Mouse (Mus musculus) gastrocnemius, adult 8-10 months (tissue): ENCODE measurements around the gene Gm29735. TPM values are rescaled to one million over a fixed set of nuclear protein-coding genes. Genes with fewer than 3 reads are reported as not detected.
"Not testable (repeated sequence)": the region's sequence is repeated elsewhere in the genome, so short reads cannot be mapped to it uniquely, and the experiment has no call there.

ENCODE experiments used
- DNase-seq, 2 experiments: peaks; one replicate each; pipeline ENCODE4 v3.0.0; 2022; ENCODE audit warnings: low spot score in 2 of 2
- total RNA-seq, 4 experiments: library from RNA; stranded (reverse); gene quantifications; 2 replicates each; pipeline ENCODE4 v1.2.4; 2022

Gm29735 gene
- not detected for total RNA-seq

DNA sequence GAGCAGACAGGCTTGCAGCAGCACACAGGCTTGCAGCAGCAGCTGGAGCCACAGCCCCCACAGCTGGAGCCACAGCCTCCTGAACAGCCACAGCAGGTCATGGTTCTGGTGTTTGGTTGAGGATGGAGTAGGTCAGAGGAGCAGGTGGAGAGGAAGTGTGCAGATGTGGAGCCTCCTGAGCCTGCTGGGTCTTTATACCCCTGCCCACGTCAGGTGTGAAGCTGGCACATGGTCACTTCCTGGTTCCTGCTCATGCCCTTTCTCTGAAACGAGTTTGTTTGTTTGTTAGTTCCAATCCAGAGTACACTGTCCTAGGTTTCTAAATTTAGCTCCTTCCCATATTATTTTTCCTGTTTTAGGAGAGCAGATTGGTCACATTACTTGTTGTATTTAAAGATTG, at the start of gene Gm29735:
Gene Gm29735 (minus strand): TSS at position 101 of the 400 bp plus-strand sequence.
- not testable (repeated sequence) for DNase-seq

DNA sequence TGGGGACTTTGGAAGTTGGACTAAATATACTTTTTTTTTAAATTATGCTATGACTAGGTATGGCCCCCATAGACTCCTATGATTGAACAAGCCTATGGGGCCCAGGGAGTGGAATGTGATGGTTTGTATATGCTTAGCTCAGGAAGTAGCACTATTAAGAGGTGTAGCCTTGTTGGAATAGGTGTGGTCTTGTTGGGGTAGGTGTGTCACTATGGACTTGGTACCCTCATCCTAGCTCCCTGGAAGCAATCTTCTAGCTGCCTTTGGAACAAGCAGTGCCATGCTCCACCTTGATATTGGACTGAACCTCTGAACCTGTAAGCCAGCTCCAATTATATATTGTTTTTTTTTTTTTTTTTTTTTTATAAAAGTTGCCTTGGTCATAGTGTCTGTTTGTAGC, 48.6 kb upstream of the Gm29735 start:
- DNase-seq, result no peak

DNA sequence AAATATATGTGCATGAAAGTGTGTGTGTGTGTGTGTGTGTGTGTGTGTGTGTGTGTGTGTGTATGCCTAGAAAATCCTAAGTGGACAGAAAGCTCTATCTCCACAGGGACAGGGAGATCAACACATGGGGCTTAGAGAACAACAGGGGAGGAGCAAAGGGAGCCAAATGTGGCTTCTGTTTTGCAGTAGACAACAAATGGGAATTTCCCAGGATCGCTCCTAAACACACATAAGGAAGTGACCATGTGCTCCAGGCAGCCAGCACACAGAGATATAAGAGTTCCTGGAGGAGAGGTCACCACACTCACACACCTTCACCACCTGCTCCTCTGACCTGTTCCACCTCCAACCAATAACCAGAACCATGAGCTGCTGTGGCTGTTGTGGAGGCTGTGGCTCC, 44.2 kb upstream of the Gm29735 start, which contains the start of gene Krtap5-3:
Gene Krtap5-3 (plus strand): TSS at position 301 of the 400 bp plus-strand sequence.
- no peak for DNase-seq

DNA sequence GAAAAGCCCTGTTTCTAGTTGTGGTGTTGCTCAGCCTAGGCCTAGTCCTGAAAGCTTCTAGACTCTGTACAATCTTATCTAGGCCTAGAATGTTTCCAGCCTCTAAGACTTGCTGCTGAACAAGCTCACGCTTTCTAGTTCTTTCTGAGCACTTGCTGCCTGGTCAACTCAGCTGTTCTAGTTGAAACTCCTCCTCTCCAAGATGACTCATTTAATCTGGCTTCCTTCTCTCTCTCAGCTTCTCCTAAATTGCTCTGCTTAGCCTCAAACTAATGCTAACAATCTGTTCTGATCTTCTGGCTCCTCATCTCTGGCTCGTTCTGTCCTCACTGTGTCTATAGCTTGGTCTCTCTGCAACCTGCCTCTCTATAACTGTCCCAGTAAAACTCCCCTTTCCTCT, 41.8 kb upstream of the Gm29735 start:
- no peak for DNase-seq

DNA sequence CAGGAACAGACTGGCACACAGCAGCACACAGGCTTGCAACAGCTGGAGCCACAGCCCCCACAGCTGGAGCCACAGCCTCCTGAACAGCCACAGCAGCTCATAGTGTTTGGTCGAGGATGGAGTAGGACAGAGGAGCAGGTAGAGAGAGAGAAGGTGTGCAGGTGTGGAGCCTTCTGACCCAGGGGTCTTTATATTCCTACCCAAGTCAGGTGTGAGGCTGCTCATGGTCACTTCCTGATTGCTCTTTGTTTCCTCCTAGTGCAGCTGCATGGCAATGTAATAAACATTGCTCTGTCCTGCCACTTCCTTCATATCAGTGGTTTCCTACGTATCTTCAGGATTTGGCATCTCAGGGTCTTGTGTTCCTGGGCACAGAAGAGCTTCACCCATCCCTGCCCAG, 33.4 kb upstream of the Gm29735 start, which contains the start of gene Gm10153:
Gene Gm10153 (minus strand): TSS at position 101 of the 400 bp plus-strand sequence.
- no peak for DNase-seq

DNA sequence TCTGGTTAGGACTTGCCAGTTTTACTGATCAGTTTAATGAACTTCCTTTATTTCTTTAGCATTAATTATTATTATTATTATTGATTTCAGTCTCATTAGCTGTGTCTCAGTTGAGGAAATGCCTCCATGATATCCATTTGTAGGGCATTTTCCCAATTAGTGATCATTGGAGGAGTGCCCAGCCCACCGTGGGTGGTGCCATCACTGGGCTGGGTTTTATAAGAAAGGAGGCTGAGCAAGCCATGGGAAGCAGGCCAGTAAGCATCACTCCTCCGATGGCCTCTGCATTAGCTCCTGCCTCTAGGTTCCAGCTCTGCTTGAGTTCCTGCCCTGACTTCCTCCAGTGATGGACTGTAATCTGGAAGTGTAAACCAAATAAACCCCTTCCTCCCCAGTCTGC, 31.2 kb upstream of the Gm29735 start:
- DNase-seq, result no peak

DNA sequence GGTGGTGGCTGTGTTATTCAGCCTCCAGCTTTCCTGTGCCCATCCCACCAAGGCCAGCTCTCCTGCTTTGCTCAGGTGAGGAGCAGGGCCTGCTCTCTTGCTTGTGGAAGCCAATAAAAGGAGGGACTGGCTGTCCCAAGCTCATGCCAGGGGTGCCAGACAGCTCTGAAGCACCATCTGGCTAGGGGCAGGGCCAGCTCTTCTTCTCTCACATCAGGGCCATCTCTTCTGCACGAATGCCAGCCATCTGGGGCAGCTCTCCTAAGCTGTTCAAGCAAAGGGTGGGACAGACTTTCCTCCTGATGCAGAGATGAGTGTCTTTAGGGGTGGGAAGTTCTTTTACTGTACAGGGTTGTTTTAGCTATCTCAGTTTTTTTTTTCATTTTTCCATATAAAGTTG, 24.1 kb upstream of the Gm29735 start:
- DNase-seq, result no peak

DNA sequence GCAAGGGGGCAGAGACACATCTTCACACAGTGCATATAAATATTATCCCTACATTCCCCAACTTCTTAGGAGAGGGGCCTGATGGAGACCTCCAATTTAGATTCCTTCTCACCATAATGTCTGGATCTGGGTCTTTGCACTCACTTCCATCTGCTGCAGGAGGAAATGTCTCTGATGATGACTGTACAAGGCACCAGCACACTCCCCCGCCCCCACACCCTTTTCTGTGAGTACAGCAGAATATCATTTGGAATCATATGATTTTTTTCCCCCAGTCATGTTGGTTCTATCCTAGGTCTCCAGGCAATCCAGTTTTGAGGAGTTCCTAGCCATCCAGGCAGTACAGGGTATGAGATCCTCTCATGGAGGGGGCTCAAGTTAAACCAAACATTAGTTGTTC, 21.8 kb upstream of the Gm29735 start:
- DNase-seq, result no peak

DNA sequence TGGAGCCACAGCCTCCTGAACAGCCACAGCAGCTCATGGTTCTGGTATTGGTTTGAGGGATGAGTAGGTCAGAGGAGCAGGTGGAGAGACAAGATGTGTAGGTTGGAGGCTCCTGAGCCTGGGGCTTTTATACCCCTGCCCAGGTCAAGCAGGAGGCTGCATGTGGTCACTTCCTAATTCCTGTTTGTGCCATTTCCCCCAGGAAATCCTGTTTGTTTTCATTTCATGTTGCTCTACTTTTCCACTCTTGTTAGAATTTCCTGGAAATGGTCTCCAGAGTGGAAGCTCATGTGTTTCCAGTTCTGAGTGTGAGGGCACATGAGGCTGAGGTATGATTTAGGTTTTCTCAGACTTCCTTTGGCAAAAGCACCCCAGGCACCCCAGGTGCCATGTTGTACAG, 19.0 kb upstream of the Gm29735 start, which contains the start of gene Krtap5-2:
Gene Krtap5-2 (minus strand): TSS at position 101 of the 400 bp plus-strand sequence.
- not testable (repeated sequence) for DNase-seq

DNA sequence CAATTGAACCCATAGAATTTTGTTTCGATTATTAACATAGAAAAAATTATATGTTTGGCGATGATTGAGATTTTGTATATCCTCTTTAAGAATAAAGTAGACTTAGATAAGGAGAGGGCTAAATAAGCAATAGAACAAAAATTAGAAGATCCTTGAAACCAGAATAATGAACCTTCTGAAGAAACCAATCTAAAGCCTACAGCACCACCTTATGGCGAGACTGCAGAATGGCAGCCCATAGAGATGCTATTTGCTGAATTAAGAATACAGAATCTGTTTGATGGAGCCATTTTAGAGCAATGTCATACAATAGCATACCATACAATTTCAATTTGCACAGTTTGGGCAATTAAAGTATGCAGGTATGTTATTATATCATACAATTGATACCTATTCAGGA, 12.9 kb upstream of the Gm29735 start:
- no peak for DNase-seq

DNA sequence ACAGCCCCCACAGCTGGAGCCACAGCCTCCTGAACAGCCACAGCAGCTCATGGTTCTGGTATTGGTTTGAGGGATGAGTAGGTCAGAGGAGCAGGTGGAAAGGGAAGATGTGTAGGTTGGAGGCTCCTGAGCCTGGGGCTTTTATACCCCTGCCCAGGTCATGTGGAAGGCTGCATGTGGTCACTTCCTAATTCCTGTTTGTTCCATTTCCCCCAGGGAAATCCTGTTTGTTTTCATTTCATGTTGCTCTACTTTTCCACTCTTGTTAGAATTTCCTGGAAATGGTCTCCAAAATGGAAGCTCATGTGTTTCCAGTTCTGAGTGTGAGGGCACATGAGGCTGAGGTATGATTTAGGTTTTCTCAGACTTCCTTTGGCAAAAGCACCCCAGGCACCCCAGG, 8.7 kb upstream of the Gm29735 start, which contains the start of gene Gm4553:
Gene Gm4553 (minus strand): TSS at position 101 of the 400 bp plus-strand sequence.
- DNase-seq, result not testable (repeated sequence)

DNA sequence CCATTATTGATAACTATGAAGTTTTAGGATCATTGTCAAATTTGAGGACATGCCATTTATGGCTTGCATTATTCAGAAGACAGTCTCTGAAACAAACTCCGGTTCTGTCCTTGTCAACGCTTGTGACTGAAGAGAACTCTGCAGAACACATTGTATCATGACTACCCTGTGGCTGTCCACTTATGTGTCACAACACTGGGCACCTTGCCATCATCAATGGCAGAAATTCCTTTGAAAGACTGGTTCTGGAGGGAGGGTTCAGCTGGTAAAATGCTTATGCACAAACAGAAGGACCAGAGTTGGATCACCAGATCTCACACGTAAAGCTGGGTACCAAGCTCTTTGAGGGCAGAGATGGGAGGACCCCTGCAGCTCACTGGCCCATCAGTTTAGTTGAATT, 2.5 kb upstream of the Gm29735 start:
- no peak for DNase-seq

DNA sequence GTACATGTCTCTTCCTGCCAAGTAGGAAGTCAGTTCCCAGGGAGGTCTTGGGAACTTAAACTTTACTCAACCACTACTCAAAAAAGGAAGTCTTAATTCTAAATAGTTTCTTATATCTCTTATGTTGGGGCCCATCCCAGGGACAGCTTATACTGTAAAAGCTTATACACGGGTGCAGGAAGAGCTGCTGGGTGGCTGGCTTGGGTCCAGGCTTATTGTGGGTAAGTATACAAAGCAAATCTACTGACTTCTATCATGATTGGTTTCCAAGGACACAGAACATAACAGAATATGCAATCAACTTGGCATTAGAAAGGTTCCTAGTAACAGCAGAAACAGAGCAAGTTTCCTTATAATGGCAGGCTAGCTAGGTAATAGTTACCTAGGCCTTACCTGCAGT, 1.6 kb downstream of the Gm29735 start:
- no peak for DNase-seq

DNA sequence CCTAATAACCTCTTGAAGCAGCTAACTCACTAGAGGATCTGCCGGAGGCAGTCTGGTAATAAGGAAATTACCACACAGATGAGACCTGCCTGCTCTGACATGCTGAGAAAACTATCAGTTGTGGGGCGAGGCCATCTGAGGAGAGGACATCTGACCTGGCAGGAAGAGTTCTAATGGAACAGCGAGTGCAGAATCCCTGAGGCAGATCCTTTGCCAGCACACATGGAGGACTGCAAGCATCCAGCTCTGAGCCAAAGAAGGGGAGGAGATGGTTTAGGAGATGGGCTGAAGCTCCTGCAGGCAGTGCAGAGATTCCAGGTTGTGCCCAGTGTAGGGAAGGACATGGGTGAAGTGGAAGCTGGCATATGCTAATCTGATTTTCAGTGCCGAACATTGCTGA, 4.7 kb downstream of the Gm29735 start:
- DNase-seq, result no peak

DNA sequence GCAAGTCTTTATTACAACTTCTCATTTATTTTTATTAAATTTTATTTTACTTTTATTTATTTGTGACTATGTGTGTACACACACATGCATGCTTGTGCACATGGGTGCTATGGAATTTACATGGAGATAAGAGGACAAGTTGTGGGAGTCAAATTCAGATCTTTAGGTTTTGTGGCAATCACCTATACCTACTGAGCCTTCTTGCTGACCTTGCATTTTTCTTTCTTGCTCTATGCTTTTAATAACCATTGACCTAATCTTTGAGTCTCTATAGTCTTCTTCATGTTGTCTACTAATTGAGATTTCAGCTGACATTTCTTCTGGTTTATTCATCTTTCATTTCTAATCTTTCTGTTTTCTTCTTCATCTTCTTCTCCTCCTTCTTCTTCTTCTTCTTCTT, 8.3 kb downstream of the Gm29735 start:
- DNase-seq, result no peak

DNA sequence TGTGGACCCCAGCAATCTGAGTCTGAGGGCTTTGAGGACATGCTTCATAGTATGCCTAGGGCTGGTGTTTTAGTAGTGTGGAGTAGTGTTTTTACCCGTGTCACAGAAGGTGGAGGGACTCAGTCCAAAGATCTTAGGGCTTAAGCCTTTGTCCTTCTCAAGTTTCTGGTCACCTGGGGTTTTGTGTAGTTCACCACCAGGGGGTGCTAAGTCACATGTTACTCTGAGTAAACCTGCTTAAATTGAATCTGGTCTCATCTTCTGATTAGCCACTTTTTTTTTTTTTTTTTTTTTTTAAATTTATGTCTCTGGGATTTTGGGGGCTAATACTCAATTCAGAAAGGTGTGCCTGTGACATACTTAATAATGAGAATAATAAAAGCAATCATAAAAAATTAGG, 10.9 kb downstream of the Gm29735 start:
- DNase-seq, result no peak

DNA sequence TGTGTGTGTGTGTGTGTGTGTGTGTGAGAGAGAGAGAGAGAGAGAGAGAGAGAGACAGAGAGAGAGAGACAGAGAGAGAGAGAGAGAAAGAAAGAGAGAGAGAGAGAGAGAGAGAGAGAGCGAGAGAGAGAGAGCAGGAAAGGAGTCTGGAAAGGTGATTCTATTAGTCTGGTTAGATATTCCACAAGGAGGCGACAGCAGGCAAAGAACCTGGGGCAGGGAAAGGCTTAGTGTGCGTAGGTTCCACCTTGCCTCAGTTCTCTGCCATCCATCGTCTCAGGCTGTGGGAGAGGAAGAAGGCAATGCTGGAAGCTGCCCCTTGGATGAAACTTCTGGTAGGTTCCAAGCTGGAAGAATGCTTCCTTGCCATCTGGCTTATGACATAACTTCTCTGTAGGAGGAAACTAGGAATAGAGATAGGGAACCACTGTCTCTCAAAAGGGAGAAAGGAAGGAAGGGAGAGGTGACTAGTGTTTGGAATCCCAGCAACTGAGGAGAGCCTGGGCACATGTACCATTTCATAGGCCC, 11.4 kb downstream of the Gm29735 start:
- no peak for DNase-seq

DNA sequence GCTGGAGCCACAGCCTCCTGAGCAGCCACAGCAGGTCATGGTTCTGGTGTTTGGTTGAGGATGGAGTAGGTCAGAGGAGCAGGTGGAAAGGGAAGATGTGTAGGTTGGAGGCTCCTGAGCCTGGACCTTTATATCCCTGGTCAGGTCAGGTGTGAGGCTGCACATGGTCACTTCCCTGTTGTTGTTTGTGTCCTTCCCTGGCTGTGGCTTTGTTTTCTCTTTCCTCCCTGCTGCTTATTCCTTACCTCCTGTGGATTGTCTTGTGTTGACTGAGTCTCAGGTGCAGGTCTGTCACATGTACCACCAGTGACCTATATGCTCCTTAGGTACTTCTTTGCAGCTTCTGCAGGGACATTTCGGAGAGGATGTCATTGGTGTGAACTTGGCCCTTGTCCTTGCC, 12.4 kb downstream of the Gm29735 start, which contains the start of gene Gm45337:
Gene Gm45337 (minus strand): TSS at position 101 of the 400 bp plus-strand sequence.
- no peak for DNase-seq

DNA sequence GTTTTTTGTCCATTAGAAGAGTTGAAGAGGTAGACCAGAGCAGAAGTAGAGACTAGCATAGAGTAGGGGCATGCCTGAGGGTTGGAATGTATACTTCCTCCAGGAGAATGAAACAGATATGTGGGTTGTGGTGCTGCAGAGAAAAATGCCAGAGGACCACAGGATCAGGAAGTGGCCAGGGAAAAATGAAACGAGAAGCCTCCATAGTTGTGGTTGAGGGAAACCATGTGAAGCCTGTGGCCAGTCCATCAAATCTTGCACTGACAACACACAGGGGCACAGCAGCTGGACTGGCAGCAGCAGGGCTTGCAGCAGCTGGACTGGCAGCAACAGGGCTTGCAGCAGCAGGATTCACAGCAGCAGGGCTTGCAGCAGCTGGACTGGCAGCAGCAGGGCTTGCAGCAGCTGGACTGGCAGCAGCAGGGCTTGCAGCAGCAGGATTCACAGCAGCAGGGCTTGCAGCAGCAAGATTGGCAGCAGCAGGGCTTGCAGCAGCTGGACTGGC, 13.4 kb downstream of the Gm29735 start:
- not testable (repeated sequence) for DNase-seq

DNA sequence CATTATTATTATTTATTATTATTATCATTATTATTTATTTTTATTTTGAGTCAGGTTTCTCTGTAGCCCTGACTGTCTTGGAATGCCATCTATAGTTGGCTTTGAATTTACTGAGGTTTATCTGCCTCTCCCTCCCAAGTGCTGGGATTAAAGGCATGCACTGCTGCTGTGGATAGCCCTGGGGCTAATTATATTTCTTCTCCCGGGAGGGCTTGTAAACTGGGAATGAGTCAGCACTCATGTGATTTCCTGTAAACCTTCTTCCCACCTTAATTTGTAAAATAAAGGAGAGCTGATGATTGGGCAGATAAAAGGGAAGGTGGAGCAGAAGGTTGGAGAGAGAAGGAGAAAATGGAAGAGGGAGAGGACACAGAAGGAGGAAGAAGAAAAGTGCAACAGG, 16.2 kb downstream of the Gm29735 start:
- DNase-seq, result no peak

DNA sequence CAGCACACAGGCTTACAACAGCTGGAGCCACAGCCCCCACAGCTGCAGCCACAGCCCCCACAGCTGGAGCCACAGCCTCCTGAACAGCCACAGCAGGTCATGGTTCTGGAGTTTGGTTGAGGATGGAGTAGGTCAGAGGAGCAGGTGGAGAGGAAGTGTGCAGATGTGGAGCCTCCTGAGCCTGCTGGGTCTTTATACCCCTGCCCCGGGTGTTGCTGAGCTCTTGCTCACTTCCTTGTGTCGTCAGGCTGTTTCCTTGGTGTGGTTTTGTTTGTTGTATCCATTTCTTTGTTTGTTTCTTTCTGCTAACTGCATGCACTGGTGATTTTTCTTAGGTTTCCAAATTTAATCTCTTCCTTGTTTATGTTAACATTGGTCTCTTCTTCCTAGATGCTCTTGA, 21.0 kb downstream of the Gm29735 start, which contains the start of gene Gm39115:
Gene Gm39115 (minus strand): TSS at position 101 of the 400 bp plus-strand sequence.
- not testable (repeated sequence) for DNase-seq

DNA sequence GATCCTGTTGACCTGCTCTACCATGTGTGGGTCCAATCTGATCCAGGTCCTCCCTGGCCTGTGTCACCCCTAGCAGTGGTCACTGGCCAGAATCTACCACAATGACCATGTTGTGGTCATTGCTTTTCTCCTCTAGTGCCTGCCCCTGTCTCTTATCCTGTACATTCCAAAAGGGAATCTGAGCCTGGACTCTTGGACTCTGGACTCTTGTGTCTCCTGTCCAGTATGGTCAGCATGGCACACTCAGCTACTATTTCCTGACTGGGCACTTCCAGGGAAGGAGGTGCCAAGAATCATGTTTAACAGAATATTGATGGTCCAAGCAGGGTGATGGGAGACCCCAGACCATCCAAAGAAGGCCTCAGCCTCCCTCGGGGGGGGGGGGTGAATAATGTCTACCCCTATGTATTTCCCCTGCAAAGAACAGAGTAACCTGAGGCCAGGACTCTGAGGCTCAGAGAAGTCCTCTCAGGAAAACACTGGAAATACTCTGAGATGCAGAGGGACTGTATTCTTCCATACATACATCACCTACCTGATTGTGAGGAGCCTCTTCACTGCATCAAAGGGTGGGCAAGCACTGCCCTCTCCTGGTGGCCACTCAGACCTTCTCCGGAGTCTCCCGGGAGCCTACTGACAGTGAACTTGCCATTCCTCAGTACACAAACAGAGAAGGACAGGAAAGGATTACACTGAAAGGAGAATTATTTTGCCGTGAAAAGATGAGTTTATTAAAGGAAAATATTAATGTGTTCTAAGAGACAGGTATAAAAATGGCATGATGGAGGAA, 22.5 kb downstream of the Gm29735 start:
- no peak for DNase-seq
